Mouse (Mus musculus): ENCODE measurements around the gene Zfhx3.

DNA sequence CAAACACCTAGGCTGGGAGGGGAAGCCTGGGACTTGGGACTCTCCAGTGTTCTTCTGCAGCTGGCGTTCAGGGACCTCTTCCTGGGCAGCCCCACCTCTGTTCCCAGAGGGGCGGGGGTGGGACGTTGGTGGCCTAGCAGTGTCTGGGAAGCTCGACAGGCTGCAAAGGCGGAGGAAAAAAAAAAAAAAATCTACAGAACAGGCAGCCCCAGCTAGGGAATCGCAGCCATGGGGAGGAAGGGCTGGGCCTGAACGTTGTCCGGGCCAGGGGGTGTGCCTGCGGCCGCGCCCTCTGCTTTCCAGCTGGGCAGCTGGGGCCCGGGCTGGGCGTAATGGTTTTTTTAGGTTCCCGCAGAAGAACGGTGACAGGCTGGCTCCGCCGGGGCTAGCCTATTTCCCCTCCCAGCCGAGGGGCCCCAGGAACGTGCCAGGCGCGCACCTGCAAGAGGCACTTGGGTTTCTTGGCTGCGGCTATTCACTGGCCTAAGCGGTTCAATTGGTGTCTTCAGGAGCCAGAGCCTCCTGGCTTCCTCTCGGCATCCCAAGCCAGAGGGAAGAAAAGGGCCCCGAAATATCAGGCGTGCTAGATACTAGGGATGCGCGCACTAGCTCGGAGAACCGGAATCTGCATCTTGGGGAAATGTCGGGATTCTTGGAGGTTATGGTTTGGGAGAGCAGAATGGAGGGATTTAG lies 753.6 kb downstream of the Zfhx3 start:
- TF ChIP-seq CTCF (conservative IDR thresholded peaks at IDR 0.05; ENCODE audit: insufficient read depth, insufficient read length, low read depth, low read length), result no peak
- no peak for TF ChIP-seq POLR2A (IDR thresholded peaks at IDR 0.05; ENCODE audit: low read depth, low read length)

Measured in kidney, adult 2 months (tissue).